Mouse (Mus musculus) limb, embryonic 14.5 days (tissue): Measurements from ENCODE around the gene Vsig2. TPM values are rescaled to one million over a fixed set of nuclear protein-coding genes. Genes with fewer than 3 reads are reported as not detected.

Experiments
- ATAC-seq: fragments of 200-750 bp; cut with Nextera tagmentation; 2 replicates; pipeline ENCODE4 v1.8.0; 2017; ENCODE audit warnings: low read depth, moderate number of reproducible peaks, moderate TSS enrichment; ENCODE audit not compliant: low FRiP score
- DNase-seq: peaks from one replicate; pipeline ENCODE4 v3.0.0-alpha.2; 2015; ENCODE audit warnings: low spot score
- H3K27ac ChIP-seq: fragments of 300-500 bp; sonication (generic); replicated peaks from 2 replicates; pipeline ENCODE4 v1.5.1; 2014; ENCODE audit warnings: low read depth, mild to moderate bottlenecking, low read length, moderate library complexity, mixed read lengths
- H3K27me3 ChIP-seq: fragments of 300-500 bp; sonication (generic); 2 replicates; pipeline ENCODE4 v1.6.1; 2014; ENCODE audit warnings: low read length, mixed read lengths; ENCODE audit not compliant: control insufficient read depth, insufficient read depth
- H3K36me3 ChIP-seq: fragments of 300-500 bp; sonication (generic); 2 replicates; pipeline ENCODE4 v1.6.1; 2014; ENCODE audit warnings: mild to moderate bottlenecking, low read length, moderate library complexity, mixed read lengths; ENCODE audit not compliant: control insufficient read depth, insufficient read depth
- H3K4me1 ChIP-seq: fragments of 300-500 bp; sonication (generic); 2 replicates; pipeline ENCODE4 v1.6.1; 2014; ENCODE audit warnings: antibody characterized with exemption, low read length, mixed read lengths; ENCODE audit not compliant: control insufficient read depth, insufficient read depth
- H3K4me2 ChIP-seq: fragments of 300-500 bp; sonication (generic); replicated peaks from 2 replicates; pipeline ENCODE4 v1.6.1; 2014; ENCODE audit warnings: low read depth, mild to moderate bottlenecking, low read length, moderate library complexity; ENCODE audit not compliant: severe bottlenecking
- H3K4me3 ChIP-seq: fragments of 300-500 bp; sonication (generic); replicated peaks from 2 replicates; pipeline ENCODE4 v1.5.1; 2014; ENCODE audit warnings: low read length
- H3K9ac ChIP-seq: fragments of 300-500 bp; sonication (generic); 2 replicates; pipeline ENCODE4 v1.6.1; 2014; ENCODE audit warnings: mild to moderate bottlenecking, low read depth, low read length, moderate library complexity; ENCODE audit not compliant: severe bottlenecking
- H3K9me3 ChIP-seq: fragments of 300-500 bp; sonication (generic); 2 replicates; pipeline ENCODE4 v1.6.1; 2016; ENCODE audit warnings: low read length; ENCODE audit not compliant: control insufficient read depth
- POLR2A ChIP-seq: fragments of 200-500 bp; IDR thresholded peaks from 2 replicates; pipeline ENCODE4 v1.8.0; 2012; ENCODE audit warnings: inconsistent platforms, mild to moderate bottlenecking, moderate library complexity, borderline replicate concordance; ENCODE audit not compliant: insufficient read depth, insufficient read length; ENCODE audit errors: extremely low read depth
- WGBS: fragments of 180-500 bp; shearing (Covaris S2); extraction: QIAGEN DNeasy Blood & Tissue Kit; methylation state at CpG from one replicate; pipeline ENCODE4 v1.1.7; 2014; 5-methylcytosine and 5-hydroxymethylcytosine counted together
- polyA plus RNA-seq, 2 experiments: library from polyadenylated mRNA; depleted of rRNA in 1 of 2; stranded (reverse) in 1 of 2; unstranded in 1 of 2; fragments of >200 nt; fragmentation: Nextera tagmentation in 1 of 2; extraction: Ambion mirVana in 1 of 2; gene quantifications; 2 replicates each; pipeline versions ENCODE4 v1.2.1 to v1.2.3; 2012 to 2014

Vsig2 gene
- polyA plus RNA-seq, 2 experiments, result 0.59 to 5.2 TPM

- Histone ChIP-seq H3K27ac (no peak overlapping the region), H3K9me3 (no peaks in the 10 kb centered on the region), H3K4me1 (peaks cover 10% of the 10 kb centered on the region), H3K9ac (no peak overlapping the region), H3K4me2 (no peak overlapping the region), H3K4me3 (no peak overlapping the region), H3K27me3 (no peaks in the 10 kb centered on the region), H3K36me3 (no peaks in the 10 kb centered on the region)
- ATAC-seq, result no peak
- WGBS, result 47% methylated on average over 4 of the region's 4 CpGs
- no peak for TF ChIP-seq POLR2A
- no peak for DNase-seq
Observed at GRCm38 (mm10) chr9:37568605-37569214, 29.7 kb downstream of the Vsig2 start.

- no peak for TF ChIP-seq POLR2A
- Histone ChIP-seq H3K4me3 (no peak overlapping the region), H3K9ac (no peak overlapping the region), H3K27me3 (no peaks in the 10 kb centered on the region), H3K27ac (no peak overlapping the region), H3K9me3 (no peaks in the 10 kb centered on the region), H3K4me2 (no peak overlapping the region), H3K36me3 (no peaks in the 10 kb centered on the region), H3K4me1 (peaks cover 10% of the 10 kb centered on the region)
- DNase-seq (no peak), ATAC-seq (no peak)
- 76% methylated on average over 2 of the region's 2 CpGs for WGBS
Observed at GRCm38 (mm10) chr9:37569231-37569835, 30.3 kb downstream of the Vsig2 start.

DNA sequence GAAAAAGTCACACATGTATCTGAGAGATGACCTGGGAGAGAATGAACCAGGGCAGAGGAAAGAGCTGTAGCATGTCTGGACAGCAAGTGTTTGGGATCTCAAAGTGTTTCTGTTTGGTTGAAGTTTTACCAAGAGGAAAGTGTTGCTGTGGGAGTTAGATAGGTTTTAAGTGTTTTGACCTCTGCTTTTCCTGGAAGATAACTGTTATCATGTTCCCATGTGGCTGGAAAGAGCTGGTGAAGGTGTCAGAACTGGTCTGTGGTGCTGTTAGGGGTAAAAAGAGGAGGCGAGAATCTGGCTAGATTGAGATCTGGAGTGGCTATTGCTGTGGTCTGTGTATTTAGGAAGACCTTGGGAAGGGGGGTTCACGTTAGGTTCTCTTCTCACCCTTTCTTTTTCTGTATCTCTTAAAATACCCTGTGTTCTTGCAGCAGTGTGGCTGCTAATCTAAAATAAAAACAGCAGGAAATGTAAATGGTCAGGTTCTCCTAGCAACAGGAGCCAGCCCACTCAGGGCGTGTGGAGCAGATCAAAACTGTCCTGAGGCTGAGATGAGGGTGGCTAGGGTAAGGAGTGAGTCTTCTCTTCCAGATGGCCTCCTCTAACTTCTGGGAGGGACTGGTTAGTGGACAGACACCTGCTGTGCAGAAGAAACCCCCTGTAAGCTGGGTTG lies 33.3 kb downstream of the Vsig2 start:
- TF ChIP-seq POLR2A, result no peak
- ATAC-seq, result no peak
- peaks cover 16% of the 10 kb centered on the region for H3K4me1 ChIP-seq
- H3K9ac ChIP-seq, result no peak overlapping the region
- no peak overlapping the region for H3K27ac ChIP-seq
- H3K27me3 ChIP-seq, result no peaks in the 10 kb centered on the region
- no peaks in the 10 kb centered on the region for H3K9me3 ChIP-seq
- 48% methylated on average over 3 of the region's 3 CpGs for WGBS
- no peak overlapping the region for H3K4me3 ChIP-seq
- H3K36me3 ChIP-seq, result no peaks in the 10 kb centered on the region
- no peak for DNase-seq
- H3K4me2 ChIP-seq, result no peak overlapping the region

DNA sequence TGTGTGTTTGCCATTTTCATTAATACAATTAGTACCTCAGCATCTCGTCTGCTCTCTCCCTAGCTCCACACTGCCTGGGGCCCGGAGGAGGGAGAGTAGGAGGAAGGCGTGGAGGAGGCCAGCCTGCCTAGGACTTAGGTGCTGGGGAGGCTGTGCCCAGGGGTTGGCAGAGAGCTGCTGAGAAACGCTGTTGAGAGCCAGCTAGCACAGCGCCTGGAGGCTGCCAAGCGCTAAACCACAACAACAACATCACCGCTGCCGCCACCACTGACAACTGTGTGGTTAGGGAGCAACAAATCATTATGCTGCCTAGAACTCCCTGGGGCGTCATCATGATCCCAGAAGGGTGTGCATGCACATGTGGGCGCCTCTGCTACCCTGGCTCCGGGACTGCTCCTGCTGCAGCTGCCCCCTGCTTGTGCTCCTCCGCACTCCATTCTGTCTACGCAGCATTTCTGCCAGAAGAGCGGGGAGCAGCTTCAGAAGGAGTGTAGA lies 37.4 kb downstream of the Vsig2 start:
- no peaks in the 10 kb centered on the region for H3K9me3 ChIP-seq
- no peak for ATAC-seq
- DNase-seq, result no peak
- H3K36me3 ChIP-seq, result no peaks in the 10 kb centered on the region
- TF ChIP-seq POLR2A, result no peak
- peaks cover 6% of the 10 kb centered on the region for H3K4me1 ChIP-seq
- no peak overlapping the region for H3K4me3 ChIP-seq
- H3K4me2 ChIP-seq, result no peak overlapping the region; the same call in 1 of the 2 replicates
- H3K27me3 ChIP-seq, result no peaks in the 10 kb centered on the region
- peak overlapping the region; percentile 8; the same call in 1 of the 2 replicates for H3K9ac ChIP-seq
- 20% methylated on average over 14 of the region's 14 CpGs for WGBS
- no peak overlapping the region for H3K27ac ChIP-seq

DNA sequence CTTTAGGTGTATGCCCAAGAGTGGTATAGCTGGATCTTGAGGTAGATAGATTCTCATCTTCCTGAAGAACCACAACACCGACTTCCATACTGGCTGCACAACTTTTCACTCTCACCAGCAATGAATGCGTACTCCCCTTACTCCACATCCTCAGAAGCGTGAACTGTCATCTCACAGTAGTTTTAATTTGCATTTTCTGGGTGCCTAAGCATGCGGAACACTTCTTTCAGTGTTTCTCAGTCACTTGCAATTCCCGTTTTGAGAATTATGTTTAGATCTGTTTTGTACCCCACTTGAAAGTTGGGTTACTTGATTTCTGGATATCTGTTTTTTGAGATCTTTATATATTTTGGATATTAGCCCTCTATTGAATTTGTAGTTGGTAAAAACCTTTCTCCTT lies 44.5 kb downstream of the Vsig2 start:
- no peak for ATAC-seq
- WGBS, result 89% methylated on average over 5 of the region's 5 CpGs
- H3K4me1 ChIP-seq, result no peaks in the 10 kb centered on the region

More for the DNA sequence above, 44.5 kb downstream of the Vsig2 start:
- Histone ChIP-seq H3K9ac (no peak overlapping the region), H3K9me3 (no peaks in the 10 kb centered on the region), H3K4me2 (no peak overlapping the region), H3K36me3 (no peaks in the 10 kb centered on the region), H3K27me3 (no peaks in the 10 kb centered on the region), H3K27ac (no peak overlapping the region), H3K4me3 (no peak overlapping the region)
- DNase-seq, result no peak
- TF ChIP-seq POLR2A, result no peak
